Mouse (Mus musculus): ENCODE results near the gene Spata13.
A peak's percentile ranks its signal among the peaks of the same experiment; 100 is the strongest.

- TF ChIP-seq CTCF (IDR thresholded peaks at IDR 0.05; ENCODE audit: control insufficient read depth, insufficient read depth, insufficient replicate concordance, low read depth, low read length) (peak; percentile 57; the same call in 1 of the 2 replicates), POLR2A (IDR thresholded peaks at IDR 0.05; ENCODE audit: control insufficient read depth, low read depth, low read length) (no peak)
Observed at GRCm38 (mm10) chr14:60790103-60790502, 156.3 kb downstream of the Spata13 start.
